Mouse (Mus musculus): Measurements from ENCODE around the gene Rab14.

- no peak for TF ChIP-seq CTCF (IDR thresholded peaks at IDR 0.05; ENCODE audit: borderline replicate concordance, extremely low read depth, insufficient read depth, insufficient read length)
- no peak for TF ChIP-seq POLR2A (IDR thresholded peaks at IDR 0.05; ENCODE audit: borderline replicate concordance, extremely low read depth, insufficient read depth, insufficient read length, poor library complexity, severe bottlenecking)
Observed at GRCm38 (mm10) chr2:35188929-35189328, 12.0 kb downstream of the Rab14 start.
